Mouse (Mus musculus) right cerebral cortex, adult 18-20 months (tissue): Measurements from ENCODE around the gene Bpifb9a.
"Not testable (repeated sequence)": the region's sequence is repeated elsewhere in the genome, so short reads cannot be mapped to it uniquely, and the experiment has no call there.

Experiments used
- DNase-seq: peaks from one replicate; pipeline ENCODE4 v3.0.0; 2022; ENCODE audit warnings: mixed read lengths

Bpifb9a gene

DNA sequence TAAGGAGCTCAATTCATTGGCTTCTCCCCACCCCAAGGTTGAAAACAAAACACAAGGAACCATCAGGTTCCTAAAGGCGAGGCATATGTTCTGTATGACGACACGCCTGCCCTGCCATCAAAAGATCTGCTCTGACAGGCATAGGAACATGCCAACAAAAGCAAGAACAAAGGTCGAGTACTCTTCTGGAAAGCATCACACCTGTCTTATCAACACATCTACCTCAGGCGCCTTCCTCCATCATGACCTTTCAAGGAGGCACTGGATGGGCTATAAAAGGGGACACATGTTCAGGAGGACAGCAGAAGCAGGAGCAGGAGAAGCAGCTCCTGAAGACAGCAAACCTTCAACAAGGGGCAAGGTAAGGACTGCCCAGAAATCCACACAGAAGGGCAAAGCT lies at the start of gene Bpifb9a:
Bpifb9a (plus strand) TSS at position 301 of the 400 bp plus-strand sequence.
- DNase-seq: not testable (repeated sequence)

DNA sequence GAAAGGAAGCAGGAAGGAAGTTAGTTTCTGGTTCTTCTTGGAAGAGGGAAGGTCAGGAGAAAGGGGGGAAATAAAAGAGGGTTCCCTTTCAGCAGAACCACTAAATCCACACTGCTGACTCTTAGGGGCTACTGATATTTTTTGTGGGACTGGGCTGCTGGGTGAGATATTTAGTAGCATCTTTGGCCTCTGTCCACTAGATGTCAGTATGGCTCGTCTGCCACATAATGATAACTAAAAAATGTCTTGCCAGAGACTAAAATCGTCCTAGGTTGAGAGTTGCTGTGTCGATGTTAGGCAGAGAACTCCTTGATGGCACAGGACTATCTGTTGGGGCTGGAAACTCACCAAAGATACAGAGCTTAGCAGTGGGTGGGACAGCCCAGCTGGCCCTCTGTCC lies 48.5 kb upstream of the Bpifb9a start:
- DNase-seq: peak; percentile 17

DNA sequence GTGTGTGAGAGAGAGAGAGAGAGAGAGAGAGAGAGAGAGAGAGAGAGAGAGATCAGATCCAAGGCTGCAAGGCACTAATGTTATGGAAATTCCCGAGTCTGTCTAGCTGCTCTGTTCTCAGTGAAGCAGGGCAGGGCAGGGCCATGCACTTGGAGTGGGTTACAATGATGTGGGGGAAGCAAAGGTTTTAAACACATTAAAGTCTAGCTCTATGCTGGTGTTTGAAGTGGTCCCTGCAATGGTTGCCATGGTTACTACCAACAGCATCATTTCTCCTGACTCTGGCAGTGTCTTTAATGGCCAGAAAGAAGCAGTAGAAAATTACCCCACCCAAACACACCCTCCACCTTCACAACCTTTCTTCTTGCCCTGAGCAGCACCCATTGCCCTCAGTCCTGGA lies 46.5 kb upstream of the Bpifb9a start:
- no peak for DNase-seq

GRCm38 (mm10) chr2:154211881-154212280 lies 45.8 kb upstream of the Bpifb9a start:
- DNase-seq: peak; percentile 83

DNA sequence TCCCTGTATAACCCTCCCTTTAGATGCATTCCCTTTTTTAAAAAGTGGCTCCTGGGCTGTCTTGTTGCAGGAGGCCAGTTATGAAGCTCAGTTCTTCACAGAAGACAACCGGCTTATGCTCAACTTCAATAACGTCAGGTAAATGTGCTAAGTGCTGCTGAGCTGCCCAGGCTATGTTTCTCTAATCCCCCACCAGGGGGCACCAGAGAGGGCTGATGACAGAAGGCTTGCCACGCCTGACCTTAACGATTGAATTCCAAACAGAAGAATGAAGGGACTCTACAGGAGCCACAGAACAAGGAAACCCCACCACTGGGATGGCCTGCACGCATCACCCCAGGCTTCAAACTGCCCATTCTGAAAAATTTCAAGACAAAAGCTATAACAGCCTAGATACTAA lies 42.5 kb upstream of the Bpifb9a start:
- DNase-seq: peak; percentile 60

- DNase-seq: no peak
Observed at GRCm38 (mm10) chr2:154219950-154220349, 37.7 kb upstream of the Bpifb9a start.

DNA sequence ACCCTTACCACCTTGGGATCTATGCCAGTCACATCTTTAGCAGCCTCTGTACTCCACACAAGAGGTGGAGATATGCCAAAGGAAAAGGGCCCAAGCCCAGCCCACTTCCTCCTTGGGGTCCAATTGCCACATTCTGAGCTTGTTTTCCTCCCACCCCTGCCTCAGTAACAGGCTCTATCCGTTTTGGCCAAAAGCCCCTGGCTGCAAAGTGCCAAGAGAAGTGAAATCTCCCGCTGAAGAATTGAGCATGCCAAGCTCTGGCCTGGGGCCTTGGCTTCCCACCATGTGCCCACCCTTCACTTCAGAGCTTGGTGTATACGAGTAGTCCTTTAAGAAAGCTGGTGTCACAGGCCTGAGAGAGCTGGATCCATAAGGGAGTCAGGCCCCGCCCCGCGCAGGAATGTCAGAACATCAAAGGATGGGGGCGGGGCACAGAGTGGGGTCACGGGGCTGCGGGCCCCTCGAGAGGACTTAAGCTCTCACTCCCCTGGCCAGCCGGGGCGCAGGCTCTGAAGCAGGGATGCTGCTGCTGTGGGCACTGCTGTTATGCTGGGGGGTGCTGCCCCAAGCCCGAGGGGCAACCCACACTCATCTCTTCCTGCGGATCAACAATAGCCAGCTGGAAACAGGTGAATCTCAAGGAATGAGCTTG lies 34.3 kb upstream of the Bpifb9a start, which contains the start of gene Bpifb5:
Bpifb5 (plus strand) TSS at position 478 of the 652 bp plus-strand sequence.
- DNase-seq: no peak

GRCm38 (mm10) chr2:154223917-154224273 lies 33.8 kb upstream of the Bpifb9a start:
- no peak for DNase-seq

GRCm38 (mm10) chr2:154226991-154227390 lies 30.7 kb upstream of the Bpifb9a start:
- DNase-seq: no peak

DNA sequence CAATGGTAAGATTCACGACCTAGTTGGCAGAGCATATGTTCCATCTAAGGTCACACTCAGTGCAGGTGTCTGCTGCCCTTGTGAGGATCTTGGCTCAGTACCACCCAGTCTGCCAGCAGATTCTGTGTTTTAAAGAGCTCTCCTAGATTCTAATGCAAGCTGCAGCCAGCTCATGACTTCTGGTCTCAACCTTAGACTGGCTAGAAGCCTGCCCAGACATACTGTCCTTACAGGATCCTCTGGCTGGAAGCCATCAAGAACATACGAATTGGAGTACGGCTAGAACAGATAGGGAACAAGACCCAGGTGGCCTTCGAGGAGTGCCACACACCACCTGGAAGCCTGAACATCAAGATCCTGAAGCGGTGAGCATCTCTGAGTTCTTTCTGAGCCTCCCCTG lies 29.8 kb upstream of the Bpifb9a start:
- DNase-seq: no peak

DNA sequence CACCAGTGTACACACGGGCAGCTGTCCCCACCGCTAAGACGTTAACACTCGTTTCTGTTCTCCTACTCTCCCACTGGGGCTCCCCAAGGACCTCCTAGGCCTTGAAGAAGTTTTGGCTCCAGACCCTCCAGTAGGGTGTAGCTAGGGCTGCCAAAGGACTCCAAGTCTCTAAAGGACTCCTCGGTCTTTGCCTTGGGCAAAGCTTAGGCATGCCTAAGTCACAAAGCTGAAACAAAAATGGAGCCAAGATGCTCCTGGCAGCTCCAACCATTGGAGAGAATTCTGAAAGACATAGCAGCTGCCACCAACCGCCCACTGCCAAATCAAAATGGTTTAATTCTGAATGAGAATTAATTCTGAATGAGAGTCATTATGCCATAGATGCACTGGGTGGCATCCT lies 24.2 kb upstream of the Bpifb9a start:
- peak; percentile 18 for DNase-seq

DNA sequence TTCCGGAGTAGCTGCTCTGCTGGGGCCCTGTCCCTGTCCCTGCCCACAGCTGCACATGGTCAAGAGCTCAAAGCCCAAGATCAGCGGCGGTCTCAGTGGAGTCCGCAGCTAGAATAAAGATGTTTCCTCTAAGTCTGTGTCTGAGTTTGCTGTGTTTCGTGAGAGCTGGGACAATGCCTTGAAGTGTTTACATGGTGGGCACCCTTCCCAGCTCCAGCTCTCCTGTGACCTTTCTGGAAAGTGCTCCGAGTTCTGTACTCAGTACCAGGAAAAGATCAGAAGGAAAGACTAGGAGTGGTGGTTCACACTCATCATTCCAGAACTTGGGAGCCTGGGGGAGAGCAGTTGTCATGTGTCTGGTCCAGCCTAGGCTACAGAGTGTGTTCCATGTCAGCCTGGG lies 16.9 kb upstream of the Bpifb9a start:
- no peak for DNase-seq

DNA sequence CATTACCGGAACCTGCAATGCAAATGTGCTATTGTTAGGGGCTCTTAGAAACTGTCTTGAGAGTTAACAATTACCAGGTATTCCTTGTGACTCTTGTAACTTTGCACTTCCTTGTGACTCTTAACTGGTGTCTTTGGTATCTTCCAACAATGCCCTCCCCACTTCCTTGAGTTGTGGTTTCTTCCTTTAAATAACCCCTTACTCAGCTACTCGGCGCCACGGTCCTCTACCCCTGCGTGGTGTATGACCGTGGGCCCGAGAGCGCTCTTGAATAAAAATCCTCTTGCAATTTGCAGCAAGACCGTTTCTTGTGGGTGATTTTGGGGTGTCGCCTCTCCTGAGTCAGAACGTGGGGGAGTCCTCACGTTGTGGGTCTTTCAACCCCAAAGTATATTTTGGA lies 14.9 kb upstream of the Bpifb9a start:
- not testable (repeated sequence) for DNase-seq

DNA sequence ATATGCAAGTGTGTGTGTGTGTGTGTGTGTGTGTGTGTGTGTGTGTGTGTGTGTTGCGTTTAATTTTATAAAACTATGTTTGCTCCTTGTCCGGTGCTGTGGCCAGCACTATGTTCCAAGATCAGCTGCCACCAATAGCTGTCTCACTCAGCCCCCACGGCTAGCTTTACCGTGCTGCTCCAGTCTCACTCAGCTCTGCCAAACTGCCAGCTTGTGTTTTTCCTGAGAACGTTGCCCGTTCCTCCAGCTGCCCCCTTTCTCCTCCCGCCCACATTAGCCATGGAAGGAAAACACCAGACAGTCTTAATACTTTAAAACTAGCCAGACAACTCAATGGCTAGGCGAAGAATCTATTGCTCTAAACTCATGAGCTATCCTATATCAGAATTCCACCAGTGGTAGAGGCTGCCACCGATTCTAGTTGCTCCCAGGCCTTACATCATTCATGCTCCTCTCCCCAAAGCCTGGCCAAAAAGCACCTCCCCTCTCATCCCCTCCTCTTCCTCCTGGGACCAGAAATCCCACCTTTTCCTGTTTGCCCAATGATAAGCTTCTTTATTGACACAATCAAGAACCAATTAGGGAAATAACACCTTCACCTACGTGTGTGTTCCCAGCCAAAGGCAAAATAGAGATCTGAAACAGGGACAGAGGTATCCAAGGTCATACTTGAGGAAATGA lies 14.2 kb upstream of the Bpifb9a start:
- DNase-seq: peak; percentile 81

- DNase-seq: no peak
Observed at GRCm38 (mm10) chr2:154245322-154245721, 12.3 kb upstream of the Bpifb9a start.

- DNase-seq: not testable (repeated sequence)
Observed at GRCm38 (mm10) chr2:154255254-154255653, 2.4 kb upstream of the Bpifb9a start.

GRCm38 (mm10) chr2:154255770-154256169 lies 1.9 kb upstream of the Bpifb9a start:
- DNase-seq: no peak

GRCm38 (mm10) chr2:154264397-154264796 lies 6.7 kb downstream of the Bpifb9a start:
- DNase-seq: not testable (repeated sequence)

GRCm38 (mm10) chr2:154291866-154292265 lies 34.2 kb downstream of the Bpifb9a start:
- DNase-seq: not testable (repeated sequence)

DNA sequence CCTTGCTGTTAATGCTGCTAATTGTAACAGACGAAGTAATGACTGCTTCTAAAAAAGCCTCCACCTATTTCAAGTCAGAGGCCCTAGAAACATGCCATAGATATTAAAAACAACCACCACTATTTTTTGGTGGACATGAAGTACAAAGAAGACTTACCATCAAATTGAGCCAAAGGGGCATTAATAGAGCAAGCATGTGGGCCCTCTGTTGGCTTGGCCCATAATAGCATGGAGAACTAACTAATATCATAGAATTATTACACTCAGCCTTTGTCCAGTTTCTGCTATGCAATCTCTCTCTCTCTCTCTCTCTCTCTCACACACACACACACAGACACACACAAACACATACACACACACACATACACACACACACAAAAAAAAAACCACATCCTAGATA lies 35.2 kb downstream of the Bpifb9a start:
- DNase-seq: no peak

DNA sequence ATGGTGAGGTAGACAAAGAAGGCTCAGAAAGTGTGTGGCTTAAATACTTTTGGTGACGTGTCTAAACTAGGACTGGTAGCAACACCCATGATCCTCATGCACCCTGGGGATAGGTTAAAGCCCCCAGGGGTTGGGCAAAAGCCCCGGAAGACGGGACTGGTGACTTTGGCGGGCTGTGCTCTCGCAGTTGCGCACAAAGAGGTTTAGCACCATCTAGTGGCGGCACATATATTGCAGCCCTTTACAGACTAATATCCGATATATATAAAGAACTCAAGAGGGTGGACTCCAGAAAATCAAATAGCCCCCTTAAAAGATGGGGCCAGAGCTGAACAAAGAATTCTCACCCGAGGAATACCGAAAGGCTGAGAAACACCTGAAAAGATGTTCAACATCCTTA lies 37.1 kb downstream of the Bpifb9a start:
- peak; percentile 7 for DNase-seq

GRCm38 (mm10) chr2:154300496-154300895 lies 42.8 kb downstream of the Bpifb9a start:
- peak; percentile 39 for DNase-seq

GRCm38 (mm10) chr2:154301763-154302162 lies 44.1 kb downstream of the Bpifb9a start:
- DNase-seq: no peak

- DNase-seq: not testable (repeated sequence)
Observed at GRCm38 (mm10) chr2:154304604-154305003, 47.0 kb downstream of the Bpifb9a start.

DNA sequence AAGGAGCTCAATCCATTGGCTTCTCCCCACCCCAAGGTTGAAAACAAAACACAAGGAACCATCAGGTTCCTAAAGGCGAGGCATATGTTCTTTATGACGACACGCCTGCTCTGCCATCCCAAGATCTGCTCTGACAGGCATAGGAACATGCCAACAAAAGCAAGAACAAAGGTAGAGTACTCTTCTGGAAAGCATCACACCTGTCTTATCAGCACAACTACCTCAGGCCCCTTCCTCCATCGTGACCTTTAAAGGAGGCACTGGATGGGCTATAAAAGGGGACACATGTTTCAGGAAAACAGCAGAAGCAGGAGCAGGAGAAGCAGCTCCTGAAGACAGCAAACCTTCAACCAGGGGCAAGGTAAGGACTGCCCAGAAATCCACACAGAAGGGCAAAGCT lies 49.3 kb downstream of the Bpifb9a start, which contains the start of gene Bpifb9b:
Bpifb9b (plus strand) TSS at position 301 of the 400 bp plus-strand sequence.
- not testable (repeated sequence) for DNase-seq
